Mouse (Mus musculus) adrenal gland, adult 18-20 months (tissue): Measurements from ENCODE around the gene Dguok. TPM values are rescaled to one million over a fixed set of nuclear protein-coding genes. Genes with fewer than 3 reads are reported as not detected.

ENCODE experiments used
- DNase-seq, 2 experiments: peaks; one replicate each; pipeline ENCODE4 v3.0.0; 2021 to 2022; ENCODE audit warnings: low spot score in 2 of 2
- total RNA-seq, 2 experiments: library from RNA; stranded (reverse); gene quantifications; 1 replicate in 1 of 2; 2 replicates in 1 of 2; pipeline ENCODE4 v1.2.3; 2021

The Dguok gene
- total RNA-seq, 2 experiments from 2014 or later, result 36.7 to 38.4 TPM

DNA sequence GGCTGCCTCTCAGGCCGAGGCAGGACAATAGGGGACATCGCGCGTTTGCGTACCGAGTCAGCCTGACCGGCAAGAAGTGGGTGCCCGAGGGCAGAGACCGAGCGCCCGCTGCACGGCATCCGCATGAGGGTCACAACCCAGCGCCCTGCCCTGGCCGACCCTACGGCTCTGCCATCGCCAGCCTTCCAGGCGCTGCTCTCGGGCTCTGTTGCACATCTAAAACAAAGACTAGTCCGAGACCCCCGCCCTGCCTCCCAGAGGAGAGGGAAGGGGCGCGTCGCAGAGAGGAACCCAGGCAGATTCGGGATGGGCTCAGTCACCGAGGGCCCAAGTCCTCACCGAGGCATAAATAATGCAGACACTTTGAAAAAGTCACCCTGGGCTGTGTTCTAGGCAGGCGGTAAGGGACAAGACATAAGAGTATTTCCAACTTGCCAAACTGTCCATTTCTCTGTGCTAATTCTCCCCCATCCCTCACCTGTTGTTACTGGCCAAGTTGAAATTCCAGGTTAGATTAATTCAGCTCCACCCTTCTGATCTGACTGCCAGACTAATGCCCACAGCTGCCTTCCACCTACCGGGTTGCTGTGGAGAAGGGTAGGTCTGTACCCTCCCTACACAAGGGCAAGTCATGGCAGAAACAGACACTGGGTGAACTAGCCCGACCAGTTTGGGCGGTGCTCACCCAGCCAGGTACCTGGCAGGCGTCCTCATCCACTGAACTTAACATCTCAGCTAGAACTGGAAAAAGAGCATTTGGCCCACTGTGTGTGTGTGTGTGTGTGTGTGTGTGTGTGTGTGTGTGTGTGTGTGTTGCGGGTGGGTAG is 49.6 kb downstream of the Dguok start:
- no peak for DNase-seq

DNA sequence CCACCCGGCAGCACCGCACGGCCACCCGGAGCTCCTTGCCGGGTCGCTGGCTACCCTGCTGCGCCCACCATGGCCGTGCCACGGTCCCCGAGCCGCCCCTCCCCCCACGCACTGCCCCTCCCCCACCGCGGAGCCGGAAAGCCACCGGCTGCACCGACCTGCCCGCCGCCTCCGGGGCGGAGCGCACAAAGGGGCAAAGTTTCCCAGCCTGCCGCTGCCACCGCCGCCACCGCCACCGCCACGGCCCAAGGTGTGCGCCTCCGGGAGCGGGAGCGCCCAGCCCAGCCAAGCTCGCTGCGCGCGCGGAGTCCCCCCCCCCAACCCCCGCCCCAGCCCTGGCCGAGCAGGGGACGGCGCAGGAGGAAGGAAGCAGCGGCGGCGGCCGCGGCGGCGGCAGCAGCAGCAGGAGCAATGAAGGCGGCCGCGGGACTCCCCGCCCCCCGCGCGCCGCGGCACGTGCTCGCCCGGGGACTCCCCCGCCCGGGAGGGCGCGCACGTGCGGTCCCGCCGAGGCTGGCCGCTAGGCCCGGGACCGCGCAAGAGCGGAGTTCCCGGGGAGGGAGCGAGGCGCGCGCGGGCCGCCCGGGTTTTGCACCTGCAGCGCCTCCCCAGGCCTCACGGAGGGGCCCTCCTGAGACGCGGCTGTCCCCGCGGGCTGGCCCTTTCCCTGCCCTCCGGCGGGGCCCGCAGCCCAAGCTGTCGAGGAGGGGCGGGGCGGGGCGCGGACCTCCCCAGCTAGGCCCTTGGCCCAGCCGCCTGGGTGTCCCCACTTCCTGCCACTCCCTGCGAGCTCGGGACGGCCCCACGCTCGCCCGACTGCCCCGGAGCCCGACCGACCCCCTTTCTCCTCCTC is 50.4 kb downstream of the Dguok start:
- DNase-seq, result peak; percentile 79 to 80

DNA sequence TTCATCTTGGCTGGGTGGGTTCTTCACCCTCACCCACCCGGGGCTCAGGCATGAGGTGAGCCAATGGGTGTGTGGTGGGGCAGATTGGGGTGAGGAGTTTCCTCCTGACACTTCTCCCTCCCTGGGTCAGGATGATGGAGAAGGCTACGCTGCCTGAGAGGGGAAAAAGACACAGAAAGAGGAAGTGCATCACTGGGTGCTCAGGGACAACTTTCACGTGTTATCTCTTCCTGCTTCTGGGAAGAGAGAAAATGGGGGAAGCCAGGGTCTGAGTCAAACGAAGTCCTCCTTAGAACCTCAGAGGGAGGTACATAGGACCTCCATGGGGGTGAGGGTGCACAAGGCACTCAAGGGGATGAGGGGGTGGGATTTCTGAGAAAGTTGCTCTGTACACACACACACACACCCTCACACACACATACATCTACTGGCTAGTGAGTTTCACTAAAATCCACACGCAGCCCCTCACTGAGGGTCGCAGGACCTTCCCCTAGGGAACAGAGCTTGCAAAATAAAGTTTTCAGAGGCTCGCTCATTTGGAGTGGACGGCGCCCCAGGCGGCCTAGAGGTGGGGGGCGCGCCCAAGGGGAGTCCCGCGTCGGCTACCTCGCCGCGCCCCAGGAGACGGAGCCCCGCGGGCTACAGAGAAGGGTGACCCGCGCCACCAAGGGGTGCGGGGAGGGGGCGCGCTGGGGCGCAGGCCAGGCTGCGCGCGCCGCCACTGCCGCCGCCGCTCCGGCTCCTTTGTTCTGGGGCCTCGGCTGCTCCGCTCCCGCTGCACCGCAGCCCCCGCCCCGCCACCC is 51.2 kb downstream of the Dguok start:
- DNase-seq, result no peak

DNA sequence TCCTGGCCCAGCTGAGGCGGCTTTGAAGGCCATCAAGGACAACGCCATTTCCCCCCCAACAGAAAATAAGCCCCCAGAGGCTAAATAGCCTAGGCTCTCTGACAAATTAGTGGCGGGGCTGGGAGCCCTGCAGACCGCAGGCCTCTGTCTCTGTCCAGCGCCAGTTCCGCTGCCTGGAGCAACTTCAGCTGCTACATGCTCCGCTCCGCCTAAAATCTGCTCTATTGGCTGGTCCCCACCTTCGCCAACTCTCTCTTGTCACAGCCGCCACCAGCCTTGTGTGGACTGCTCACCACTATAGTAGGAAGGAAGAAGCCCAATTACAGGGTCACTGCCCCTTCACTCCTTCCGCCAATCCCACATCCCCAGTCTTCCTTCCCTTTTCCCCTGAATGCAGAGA is 53.1 kb downstream of the Dguok start:
- no peak for DNase-seq

DNA sequence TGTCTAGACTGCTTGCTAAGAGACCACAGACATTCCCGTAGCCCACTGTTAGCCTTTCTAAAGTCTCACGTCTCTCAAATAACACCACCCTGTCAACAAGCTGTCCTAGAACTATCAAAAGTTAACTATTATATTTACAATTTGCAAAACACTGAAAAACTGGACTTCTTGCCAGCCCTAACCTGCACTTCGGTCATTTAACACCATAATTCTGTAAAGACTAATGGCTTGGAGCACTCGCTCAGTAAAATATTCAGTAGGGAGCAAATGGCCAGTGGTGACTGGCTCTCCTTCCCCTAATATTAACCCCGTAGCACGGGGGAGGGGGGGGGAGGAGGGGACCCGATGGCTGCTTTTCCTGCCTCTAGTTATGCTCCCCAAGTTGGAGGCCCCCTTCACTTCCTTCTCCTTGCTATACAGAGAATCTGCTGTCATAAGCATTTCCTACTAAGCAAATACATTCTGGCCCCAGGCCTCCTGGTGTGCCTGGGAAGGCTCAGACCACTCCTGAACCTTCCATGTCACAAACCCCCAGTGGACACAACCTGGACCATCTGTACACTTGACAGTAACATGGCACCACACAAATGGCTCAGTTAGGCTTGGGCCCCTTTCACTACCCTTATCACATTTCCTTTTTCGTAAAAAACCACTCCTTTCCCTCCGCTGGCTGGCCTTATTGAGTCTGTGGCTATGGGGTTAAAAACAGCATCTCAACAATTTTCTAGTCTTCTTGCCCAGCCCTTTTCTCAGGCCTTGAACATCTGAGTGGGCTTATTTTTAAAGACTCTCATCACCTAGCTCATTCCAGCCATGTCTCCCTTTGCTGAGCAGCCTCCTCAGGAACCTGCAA is 56.1 kb downstream of the Dguok start:
- DNase-seq, result no peak

DNA sequence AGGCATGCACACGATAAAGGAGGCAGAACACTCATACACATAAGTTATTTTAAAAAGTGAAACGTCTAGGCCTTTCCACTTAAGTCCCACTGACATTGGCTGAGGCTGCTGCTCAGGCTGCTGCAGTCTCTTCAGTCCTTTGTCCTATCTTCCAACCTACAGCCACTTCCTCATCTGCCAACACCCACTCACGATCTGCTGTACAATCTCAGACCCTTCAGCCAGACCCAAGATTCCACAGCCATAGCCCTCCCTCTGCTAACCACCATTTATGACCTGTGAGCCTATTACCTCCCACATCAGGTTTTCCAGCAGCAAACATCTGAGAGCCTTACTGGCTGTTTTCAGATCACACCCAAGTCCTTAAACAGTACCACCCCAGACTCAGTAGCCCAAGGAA is 57.3 kb downstream of the Dguok start:
- no peak for DNase-seq

DNA sequence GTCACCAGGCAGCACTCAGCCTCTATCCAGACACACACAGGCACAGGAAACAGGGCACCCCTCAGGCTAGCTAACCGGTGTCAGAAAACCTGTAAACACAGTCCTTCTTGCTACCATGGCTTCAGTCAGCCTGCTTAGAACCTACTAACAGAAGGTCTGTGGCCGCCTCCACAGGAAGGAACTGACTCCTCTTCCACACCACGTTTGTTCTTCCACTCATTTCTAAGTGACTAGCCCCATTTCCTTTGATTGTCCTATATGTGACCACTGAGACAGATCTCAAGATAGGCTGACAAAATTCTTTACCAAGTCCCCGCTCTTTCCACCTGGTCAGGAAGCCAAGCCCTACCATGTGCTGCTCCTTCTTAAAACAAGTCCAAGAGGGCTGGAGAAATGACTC is 57.9 kb downstream of the Dguok start:
- no peak for DNase-seq

DNA sequence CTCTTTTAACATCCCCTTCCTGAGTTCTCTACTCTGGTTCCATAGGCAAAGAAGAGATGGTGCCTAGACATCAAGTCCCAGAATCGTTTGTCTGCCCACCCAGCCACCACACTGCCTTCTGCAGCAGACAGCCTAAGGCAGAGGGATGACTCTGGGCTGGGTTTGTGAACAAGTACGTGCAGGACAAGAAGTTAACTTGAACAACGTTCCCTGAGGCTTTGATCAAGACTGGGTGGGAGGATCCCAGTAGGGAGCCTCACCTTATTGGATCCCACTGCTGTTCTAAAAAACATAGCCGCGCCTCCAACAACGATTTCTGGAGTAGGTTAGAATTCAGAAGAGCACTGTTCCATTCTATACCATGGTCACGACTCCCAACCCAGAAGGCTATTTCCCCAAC is 59.7 kb downstream of the Dguok start:
- no peak for DNase-seq

DNA sequence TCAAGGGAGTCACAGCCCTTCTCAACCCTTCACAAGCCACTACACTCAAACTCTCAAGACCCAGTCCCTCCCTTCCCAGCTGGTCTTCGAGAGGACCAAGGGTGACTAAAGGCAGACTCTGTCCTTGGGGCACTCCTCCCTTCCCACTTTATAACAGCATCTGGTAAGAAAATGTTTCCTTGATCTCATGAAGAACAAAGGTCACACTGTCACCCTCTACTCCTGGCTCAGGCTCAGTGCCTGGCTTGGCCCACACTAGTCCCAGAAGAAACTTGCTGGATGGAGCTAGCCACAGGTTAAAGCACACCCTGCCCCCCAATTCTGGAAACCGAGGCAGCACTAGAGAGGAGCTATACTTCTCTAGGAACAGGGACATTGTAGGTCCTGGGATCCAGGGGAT is 61.0 kb downstream of the Dguok start:
- DNase-seq, result no peak

DNA sequence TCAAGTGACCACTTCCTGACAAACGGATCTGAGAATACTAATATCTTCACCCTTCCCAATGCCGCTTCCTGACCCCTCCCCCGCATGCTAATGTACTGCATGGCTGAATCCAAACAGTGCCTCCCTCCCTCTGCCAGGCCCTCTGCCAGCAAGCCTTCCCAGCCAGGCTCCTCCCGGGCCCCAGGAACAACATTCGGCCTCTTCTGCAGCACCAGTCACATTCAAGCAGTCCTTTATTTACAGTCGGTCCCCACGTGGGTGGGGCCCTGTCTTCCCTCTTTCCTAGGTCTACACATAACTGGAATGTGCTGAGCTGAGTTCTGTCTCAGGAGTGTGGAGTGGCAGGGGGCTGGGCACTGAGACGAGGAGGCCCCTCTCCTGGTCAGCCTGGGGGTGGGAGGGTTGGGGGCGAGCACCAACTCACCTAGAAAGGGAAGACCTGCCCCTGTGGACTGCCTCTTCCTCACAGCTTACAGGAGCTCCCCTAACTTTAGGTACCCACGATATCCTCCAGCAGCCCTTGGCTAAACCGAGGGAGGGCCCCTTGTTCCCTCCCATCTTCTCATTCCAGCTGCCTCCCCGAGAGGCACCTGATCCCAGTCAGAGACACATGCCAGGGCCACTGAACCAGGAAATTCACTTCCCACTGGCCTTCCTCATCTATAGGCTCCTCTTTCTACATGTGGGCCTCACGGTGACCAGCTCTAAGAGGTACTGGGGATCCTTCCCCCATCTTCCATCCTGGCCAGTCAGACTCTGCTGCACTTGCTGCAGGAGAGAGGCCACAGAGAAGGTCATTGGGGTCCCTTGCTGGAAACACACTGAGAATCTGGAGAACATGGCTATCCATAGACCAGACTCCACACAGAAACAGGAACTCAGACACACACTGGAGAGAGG is 63.1 kb downstream of the Dguok start:
- peak in 1 of 2 experiments; percentile 57 for DNase-seq

DNA sequence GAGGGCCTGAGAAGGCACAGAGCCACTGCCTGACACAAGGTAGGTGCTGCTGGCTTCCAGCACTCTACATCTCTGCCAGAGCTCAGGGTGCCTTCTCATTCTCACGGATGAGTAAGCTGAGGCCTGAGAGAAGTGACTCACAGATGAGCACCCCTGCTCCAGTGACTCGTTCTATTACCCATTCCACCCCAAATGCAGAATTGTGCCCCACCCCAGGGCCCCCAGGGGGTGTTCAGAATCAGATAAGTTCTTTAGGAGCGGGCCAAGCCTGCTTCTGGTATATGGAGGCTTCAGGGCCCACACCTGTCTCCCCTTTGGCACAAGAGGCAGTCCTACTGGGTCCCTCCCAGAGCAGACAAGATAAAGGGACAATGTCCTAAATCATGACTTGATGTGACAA is 64.1 kb downstream of the Dguok start:
- DNase-seq, result peak in 1 of 2 experiments; percentile 37

DNA sequence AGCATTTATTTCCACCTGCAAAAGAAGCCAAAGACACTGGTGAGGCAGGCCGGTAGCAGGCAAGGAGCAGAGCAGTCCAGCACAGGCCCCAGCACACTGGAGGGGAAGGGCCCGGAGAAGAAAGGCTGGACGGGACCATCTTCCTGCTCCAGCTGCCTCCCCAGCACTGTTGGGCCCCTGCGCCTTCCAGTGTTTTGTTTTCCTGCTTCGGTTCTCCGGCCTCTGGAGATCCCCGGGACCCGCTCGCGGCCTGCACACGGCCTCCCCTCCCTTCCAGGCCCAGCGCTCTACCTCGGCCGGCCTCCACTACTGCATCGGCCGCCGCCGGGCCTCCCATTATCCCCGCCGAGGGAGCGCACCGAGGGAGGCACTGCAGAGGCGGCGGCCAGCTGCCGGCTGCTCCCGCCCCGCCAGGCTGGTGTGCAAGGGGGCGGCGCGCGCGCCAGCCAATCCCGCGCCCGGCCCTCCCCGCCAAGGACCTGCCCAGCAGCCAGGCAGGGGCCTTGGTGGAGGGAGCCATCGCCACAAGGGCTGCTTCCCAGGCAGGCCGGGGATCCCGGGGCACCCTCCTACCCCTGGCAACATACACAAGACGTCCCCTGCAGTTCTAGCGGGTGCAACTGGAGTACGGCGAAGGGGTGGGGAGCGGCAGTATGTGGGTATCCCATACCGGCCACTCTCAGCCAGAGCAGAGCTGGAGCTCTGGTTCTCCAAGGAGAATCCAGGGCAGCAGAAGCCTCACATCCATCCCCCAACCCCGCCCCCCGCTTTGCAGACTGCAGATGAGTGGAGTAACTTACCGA is 65.3 kb downstream of the Dguok start:
- peak; percentile 88 to 92 for DNase-seq

DNA sequence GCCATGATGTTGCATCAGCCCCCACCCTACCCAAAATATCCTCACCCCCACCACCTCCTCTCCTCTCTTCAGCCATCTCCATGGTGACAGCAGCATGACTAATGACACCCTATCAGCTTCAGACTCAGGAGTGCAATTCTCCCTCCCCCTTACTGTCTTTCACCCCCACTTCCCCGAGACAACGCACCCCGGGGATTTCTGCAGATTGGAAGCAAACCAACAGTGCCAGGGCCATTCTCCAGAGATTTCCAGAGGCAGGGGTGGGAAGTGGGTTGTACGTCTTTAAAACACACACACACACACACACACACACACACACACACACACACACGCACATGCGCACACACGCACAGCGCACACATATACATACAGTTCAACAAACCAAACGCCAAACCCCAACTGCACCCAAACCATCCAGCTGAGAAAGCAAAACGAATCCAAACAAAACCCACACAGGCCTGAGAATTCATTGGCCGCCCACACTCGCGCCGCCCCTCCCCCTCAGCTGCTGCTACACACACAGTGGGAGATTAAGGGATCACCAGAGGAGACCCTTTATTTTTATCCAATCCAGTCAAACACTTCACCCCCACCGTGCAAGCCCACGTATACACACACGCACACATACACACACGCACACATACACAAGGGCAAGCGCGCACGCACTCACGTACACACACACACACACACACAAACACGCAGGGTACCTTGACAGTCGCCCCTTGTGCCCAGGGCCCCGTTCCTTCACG is 66.1 kb downstream of the Dguok start:
- DNase-seq, result peak in 1 of 2 experiments; percentile 59

DNA sequence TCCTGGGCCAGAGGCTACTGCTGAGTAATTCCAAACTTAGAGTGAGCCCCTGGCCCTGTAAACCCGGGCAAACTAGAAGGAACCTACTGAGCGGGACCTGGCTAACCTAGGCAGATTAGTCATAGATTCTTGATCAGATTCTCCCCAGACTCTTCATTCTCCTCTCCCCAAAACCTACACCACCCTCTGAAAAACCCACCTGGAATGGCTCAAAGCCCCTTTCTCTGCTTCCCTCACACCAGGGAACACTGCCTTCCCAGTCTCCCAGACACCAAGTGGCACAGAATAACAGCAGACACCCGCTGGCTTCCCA is 66.6 kb downstream of the Dguok start:
- no peak for DNase-seq

DNA sequence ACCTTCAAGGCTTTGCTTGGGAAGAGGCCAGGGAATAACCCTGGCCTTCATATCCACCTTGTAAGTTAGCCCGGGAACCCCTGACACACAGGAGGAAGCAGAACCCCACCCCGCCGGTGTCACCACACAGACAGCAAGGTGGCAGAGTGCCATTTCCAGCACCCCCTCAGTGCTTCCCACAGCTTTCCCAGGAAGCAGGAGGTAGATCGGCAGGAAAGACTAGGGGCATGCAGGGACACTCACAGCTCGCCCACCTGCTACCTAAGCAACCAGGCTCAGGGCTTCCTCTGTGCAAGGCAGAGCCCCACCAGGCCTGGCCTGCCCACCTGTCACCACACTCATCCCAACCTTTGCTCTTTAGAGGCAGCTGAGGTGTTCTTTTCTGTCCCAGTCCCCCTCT is 67.0 kb downstream of the Dguok start:
- DNase-seq, result no peak

DNA sequence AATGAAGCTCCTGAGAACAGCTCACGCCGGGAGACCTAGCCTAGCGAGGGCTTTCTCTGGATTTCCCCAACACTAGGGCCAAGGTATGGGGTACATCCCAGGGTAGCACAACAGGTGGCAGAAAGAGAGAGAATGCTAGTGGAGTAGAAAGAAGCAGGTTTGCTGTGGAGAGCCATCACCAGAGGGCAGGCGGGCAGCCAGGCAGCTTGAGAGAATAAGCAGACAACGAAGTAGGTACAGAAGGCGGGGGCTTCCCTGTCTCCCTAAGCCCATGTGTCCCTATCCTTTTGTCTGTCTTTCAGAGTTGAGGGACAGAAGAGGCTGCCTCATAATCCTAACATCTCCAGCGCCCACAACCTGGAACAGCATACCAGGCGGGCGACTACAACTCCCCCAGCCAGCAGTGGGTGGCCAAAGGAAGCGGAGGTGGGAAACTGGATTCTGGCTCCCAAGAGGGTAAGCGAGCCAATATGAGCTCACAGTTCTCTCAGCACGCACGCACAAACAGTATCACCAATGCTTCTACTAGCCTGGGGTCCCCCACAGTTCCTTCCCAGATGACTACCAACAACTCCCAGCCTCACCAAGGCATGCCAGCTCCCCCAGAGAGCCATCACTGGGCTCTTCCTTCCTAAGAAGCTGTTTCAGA is 67.5 kb downstream of the Dguok start:
- no peak for DNase-seq

DNA sequence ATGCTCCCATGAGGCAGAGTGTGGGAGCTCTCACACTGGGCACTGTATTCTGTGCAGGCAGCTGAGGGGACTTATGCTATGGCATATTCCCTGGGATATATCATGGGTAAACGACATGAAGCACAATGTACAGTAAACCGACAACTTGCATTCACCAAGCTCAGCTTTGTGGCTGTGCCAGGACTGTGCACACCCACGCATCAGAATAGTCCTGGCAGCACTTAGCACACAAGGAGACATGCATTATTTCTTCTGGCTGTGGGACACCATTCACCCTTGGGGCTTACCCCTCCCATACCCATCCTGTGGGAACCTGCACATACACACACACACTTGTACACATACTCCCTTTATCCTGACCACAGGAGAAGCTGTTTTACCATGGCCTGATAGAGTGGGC is 68.2 kb downstream of the Dguok start:
- DNase-seq, result no peak

DNA sequence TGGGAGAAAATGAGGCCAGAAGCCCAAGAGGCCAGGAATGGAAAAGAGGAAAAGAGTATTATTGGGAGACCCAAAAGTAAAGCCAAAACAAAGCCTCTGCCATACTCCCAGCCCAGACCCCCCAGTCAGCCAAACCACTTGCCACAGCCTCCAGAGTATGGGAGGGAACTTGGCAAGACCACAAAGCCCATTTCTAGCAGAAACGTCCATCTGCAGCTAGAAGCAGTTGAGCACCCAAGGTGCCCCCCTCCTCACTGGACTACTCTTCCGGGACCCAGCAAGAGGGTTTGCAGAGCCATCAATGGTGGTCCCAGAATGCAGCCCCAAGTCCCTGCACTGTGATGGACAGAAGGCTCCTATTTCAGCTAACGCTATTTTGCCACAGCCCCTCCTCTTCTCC is 69.0 kb downstream of the Dguok start:
- DNase-seq, result no peak
